Mouse (Mus musculus) lung, postnatal 0 days (tissue): ENCODE data around the gene Acsl1. TPM values are rescaled to one million over a fixed set of nuclear protein-coding genes. Genes with fewer than 3 reads are reported as not detected.

Experiments used
- ATAC-seq: fragments of 200-750 bp; cut with Nextera tagmentation; 2 replicates; pipeline ENCODE4 v1.8.0; 2017; ENCODE audit warnings: moderate library complexity
- DNase-seq: peaks from one replicate; pipeline ENCODE4 v3.0.0-alpha.2; 2016; ENCODE audit warnings: low spot score
- H3K27ac ChIP-seq: fragments of 300-500 bp; sonication (generic); 2 replicates; pipeline ENCODE4 v1.5.1; 2014; ENCODE audit warnings: antibody characterized with exemption, mild to moderate bottlenecking, low read length, mixed read lengths
- H3K27me3 ChIP-seq: fragments of 300-500 bp; sonication (generic); replicated peaks from 2 replicates; pipeline ENCODE4 v1.6.1; 2014; ENCODE audit warnings: low read length, mixed read lengths; ENCODE audit not compliant: insufficient read depth
- H3K36me3 ChIP-seq: fragments of 300-500 bp; sonication (generic); 2 replicates; pipeline ENCODE4 v1.6.1; 2014; ENCODE audit warnings: low read length, mixed read lengths; ENCODE audit not compliant: insufficient read depth
- H3K4me1 ChIP-seq: fragments of 300-500 bp; sonication (generic); 2 replicates; pipeline ENCODE4 v1.6.1; 2014; ENCODE audit warnings: antibody characterized with exemption, low read depth, low read length, mixed read lengths; ENCODE audit not compliant: insufficient read depth
- H3K4me2 ChIP-seq: fragments of 300-500 bp; sonication (generic); replicated peaks from 2 replicates; pipeline ENCODE4 v1.6.1; 2014; ENCODE audit warnings: low read depth, mild to moderate bottlenecking, low read length, moderate library complexity, mixed read lengths
- H3K4me3 ChIP-seq: fragments of 300-500 bp; sonication (generic); 2 replicates; pipeline ENCODE4 v1.5.1; 2014; ENCODE audit warnings: low read depth, low read length
- H3K9ac ChIP-seq: fragments of 300-500 bp; sonication (generic); replicated peaks from 2 replicates; pipeline ENCODE4 v1.6.1; 2014; ENCODE audit warnings: low read depth, mild to moderate bottlenecking
- H3K9me3 ChIP-seq: fragments of 300-500 bp; sonication (generic); 2 replicates; pipeline ENCODE4 v1.6.1; 2016; ENCODE audit warnings: low read length, mixed read lengths
- CTCF ChIP-seq: IDR thresholded peaks from 2 replicates; pipeline ENCODE4 v1.5.1; 2016; ENCODE audit warnings: antibody characterized with exemption, mild to moderate bottlenecking
- EP300 ChIP-seq: IDR thresholded peaks from 2 replicates; pipeline ENCODE4 v1.6.1; 2016; ENCODE audit warnings: antibody characterized with exemption, mild to moderate bottlenecking, control low read depth
- WGBS: fragments of 180-500 bp; shearing (Covaris S2); extraction: QIAGEN DNeasy Blood & Tissue Kit; methylation state at CpG from one replicate; pipeline ENCODE4 v1.1.7; 2014; 5-methylcytosine and 5-hydroxymethylcytosine counted together
- polyA plus RNA-seq: library from polyadenylated mRNA; unstranded; fragments of >200 nt; fragmentation: Nextera tagmentation; extraction: Ambion mirVana; gene quantifications from 2 replicates; pipeline ENCODE4 v1.2.1, GENCODE M21; 2015

The Acsl1 gene
- polyA plus RNA-seq, 1 experiment from 2014 or later = 17.4 TPM

DNA sequence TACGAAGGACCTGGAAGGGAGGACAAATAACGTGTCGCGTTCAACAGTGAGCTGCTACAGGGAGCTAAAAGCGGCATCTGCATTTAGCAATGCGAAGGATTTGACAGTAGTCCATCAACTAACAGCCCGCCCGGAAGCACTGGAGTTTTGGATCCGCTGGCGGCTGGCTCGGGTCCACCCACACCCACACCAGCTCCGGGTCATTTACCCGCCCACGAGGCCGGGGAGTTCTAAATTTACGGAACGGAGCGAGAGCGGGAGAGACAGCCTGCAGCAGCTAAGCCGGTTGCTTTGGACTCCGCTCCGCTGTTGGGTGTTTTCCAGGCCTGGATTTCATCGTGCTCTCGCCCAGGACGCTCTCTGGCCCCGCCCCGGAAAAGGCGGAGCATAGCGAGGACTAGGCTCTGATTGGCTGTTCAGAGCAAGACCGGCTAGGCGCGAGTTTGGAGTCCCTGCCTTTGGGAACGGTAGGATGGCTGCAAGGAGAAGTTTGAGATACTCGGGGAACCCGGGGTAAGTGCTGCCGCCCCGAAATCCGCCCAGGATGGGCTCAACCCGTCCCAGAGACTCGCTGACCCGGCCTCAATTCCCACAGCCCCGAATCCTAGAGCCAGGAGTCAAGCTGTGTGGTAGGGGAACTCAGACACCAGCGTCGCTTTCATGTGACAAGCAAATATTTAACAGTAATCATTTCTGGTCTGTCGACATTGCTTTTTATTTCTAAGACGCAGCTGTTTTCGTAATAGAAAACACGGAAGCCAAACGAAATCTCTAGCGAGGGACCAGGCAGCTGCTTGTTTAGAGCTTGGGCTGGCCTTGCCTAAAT lies 81.0 kb downstream of the Acsl1 start, which contains the start of gene Cenpu:
TSS of gene Cenpu (plus strand) at position 414 of the 826 bp plus-strand sequence.
- peak within 1 kb of the TSS; percentile 35 for H3K9ac ChIP-seq
- peaks cover 7% of the 10 kb centered on the region; the same call in 1 of the 2 replicates for H3K4me1 ChIP-seq
- H3K27ac ChIP-seq = no peak within 1 kb of the TSS
- no peak for TF ChIP-seq CTCF
- TF ChIP-seq EP300 = peak; percentile 76
- H3K4me2 ChIP-seq = peak within 1 kb of the TSS; percentile 76
- under 1% methylated on average over 50 of the region's 50 CpGs for WGBS
- H3K9me3 ChIP-seq = no peaks in the 10 kb centered on the region
- peak; percentile 100 for DNase-seq
- peak; percentile 97 for ATAC-seq
- peak within 1 kb of the TSS; percentile 55 for H3K4me3 ChIP-seq
- no peaks in the 10 kb centered on the region for H3K36me3 ChIP-seq
- H3K27me3 ChIP-seq = no peaks in the 10 kb centered on the region

DNA sequence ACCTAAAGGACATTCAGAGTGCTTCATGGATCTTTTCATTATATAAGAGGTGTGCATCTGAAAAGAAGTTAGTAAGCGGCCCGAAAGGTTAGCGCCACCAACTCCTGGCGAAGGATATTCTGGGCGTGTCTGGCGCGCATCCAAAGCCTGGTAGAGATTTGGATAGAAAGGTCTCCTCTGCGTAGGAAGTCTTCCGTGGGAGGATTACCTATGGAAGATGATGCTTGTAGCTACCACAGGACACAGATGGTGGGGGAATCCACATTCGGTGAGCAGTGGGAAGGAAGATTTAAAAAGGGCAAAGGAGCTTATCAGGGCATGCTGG lies 81.6 kb downstream of the Acsl1 start:
- H3K4me1 ChIP-seq = peaks cover 7% of the 10 kb centered on the region; the same call in 1 of the 2 replicates
- no peaks in the 10 kb centered on the region for H3K9me3 ChIP-seq
- no peak for DNase-seq
- no peak overlapping the region for H3K27ac ChIP-seq
- no peaks in the 10 kb centered on the region for H3K36me3 ChIP-seq
- peak overlapping the region; percentile 55 for H3K4me3 ChIP-seq
- H3K4me2 ChIP-seq = peak overlapping the region; percentile 76
- peak overlapping the region; percentile 35 for H3K9ac ChIP-seq
- H3K27me3 ChIP-seq = no peaks in the 10 kb centered on the region
- no peak for ATAC-seq
- no peak for TF ChIP-seq EP300
- TF ChIP-seq CTCF = no peak
- WGBS = under 1% methylated on average over 10 of the region's 10 CpGs

DNA sequence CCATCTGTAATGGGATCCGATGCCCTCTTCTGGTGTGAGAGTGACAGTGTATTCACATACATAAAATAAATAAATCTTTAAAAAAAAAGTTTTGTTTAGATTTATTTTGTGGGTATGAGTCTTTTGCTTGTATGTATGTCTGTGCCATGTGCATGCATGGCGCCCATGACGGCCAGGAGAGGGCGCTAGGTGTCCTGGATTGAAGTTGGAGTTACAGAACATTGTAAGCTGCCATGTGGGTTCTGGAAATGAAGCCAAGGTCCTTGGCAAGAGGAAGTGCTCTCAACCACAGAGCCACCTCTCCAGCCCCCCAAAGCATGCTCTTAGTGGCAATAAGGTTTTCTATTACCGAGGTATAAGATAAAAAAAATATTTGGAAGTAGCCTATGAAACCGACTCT lies 88.6 kb downstream of the Acsl1 start:
- DNase-seq = peak; percentile 77
- WGBS = 69% methylated on average over 6 of the region's 6 CpGs

DNA sequence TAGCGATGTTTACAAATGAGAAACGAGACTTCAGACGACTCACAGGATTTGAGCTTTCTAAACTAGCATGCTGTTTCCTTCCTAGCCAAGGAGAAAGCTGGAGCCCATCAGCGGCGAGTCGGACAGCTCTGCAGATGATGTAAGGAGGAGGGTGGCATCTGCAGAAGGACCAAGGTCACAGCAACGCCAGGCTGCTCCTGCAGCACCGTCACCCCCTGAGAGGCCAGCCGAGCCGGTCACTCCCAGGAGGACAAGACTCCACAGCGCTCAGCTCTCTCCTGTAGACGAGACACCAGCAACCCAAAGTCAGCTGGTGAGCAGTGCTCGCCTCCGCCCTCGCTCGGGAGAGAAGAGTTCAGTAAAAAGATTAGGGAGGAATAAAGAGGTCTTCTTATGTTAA lies 91.5 kb downstream of the Acsl1 start:
- no peaks in the 10 kb centered on the region for H3K9me3 ChIP-seq
- TF ChIP-seq EP300 (no peak), CTCF (no peak)
- ATAC-seq = no peak
- no peak for DNase-seq
- no peak overlapping the region for H3K9ac ChIP-seq
- H3K36me3 ChIP-seq = no peaks in the 10 kb centered on the region
- H3K4me3 ChIP-seq = no peak overlapping the region
- H3K27me3 ChIP-seq = no peaks in the 10 kb centered on the region
- WGBS = 81% methylated on average over 16 of the region's 16 CpGs
- peaks cover 5% of the 10 kb centered on the region; the same call in 1 of the 2 replicates for H3K4me1 ChIP-seq
- no peak overlapping the region for H3K4me2 ChIP-seq
- no peak overlapping the region for H3K27ac ChIP-seq

More for the DNA sequence above, 88.6 kb downstream of the Acsl1 start:
- H3K4me1 ChIP-seq = no peaks in the 10 kb centered on the region
- no peak overlapping the region for H3K4me2 ChIP-seq
- H3K27ac ChIP-seq = no peak overlapping the region
- H3K36me3 ChIP-seq = no peaks in the 10 kb centered on the region
- no peak overlapping the region for H3K9ac ChIP-seq
- TF ChIP-seq EP300 (no peak), CTCF (peak; percentile 77)
- peak; percentile 62 for ATAC-seq
- no peak overlapping the region for H3K4me3 ChIP-seq
- H3K27me3 ChIP-seq = no peaks in the 10 kb centered on the region
- no peaks in the 10 kb centered on the region for H3K9me3 ChIP-seq

DNA sequence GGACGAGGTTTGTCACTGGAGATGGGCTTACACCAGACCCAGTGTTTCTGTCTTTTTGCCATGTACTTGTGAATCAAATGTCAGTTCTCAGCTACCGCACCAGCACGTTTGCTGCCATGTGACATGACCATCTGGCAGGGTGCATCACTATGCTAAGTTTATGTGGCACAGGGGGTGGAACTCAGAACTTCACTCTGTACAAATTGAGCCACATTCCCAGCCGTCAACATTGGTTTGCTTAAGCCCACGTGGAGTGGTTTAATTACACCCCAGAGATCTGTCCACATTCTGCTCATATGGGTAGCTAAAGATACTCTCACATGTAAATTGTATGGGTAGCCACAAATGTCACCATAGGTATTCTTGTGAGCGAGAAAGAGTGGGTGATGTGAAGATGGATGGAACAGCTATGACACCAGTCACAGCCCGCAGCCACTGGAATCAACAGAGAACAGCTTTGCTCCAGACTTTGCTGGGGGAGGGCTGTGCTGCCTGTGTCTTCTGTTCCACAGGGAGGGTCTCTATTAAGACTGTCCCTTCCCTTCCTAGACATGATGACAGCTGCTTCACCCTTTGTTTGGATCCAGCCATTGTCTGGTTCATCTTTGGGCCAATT lies 96.2 kb downstream of the Acsl1 start:
- Histone ChIP-seq H3K9ac (no peak overlapping the region), H3K27ac (peak overlapping the region; percentile 65), H3K4me3 (no peak overlapping the region), H3K4me1 (peaks cover 7% of the 10 kb centered on the region; the same call in 1 of the 2 replicates), H3K4me2 (no peak overlapping the region), H3K9me3 (no peaks in the 10 kb centered on the region), H3K27me3 (no peaks in the 10 kb centered on the region), H3K36me3 (no peaks in the 10 kb centered on the region)
- no peak for TF ChIP-seq EP300
- TF ChIP-seq CTCF = no peak
- ATAC-seq = no peak
- 74% methylated on average over 7 of the region's 7 CpGs for WGBS
- no peak for DNase-seq

DNA sequence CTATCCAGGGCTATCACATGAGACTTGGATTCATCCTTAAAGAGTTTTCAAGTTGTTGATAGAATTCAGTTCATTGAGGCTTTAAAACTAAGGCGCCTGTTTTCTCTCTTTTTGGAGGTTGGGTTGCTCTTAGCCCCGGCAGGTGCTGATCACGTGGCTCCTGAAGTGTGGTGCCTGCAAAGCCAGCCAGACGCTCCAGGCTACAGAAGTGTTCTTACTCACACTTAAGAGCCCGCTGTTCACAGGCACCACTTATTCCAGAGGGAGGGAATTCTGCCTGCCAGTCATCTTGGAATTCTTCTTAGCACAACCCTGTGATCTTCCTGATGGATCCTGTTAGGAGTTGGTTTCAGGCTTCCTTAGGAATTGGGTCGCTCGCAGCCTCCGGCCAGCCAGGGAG lies 97.1 kb downstream of the Acsl1 start:
- ATAC-seq = peak; percentile 93
- Histone ChIP-seq H3K9ac (no peak overlapping the region), H3K36me3 (no peaks in the 10 kb centered on the region), H3K4me1 (peaks cover 7% of the 10 kb centered on the region; the same call in 1 of the 2 replicates), H3K27ac (peak overlapping the region; percentile 65), H3K4me3 (no peak overlapping the region), H3K9me3 (no peaks in the 10 kb centered on the region), H3K4me2 (no peak overlapping the region), H3K27me3 (no peaks in the 10 kb centered on the region)
- 56% methylated on average over 8 of the region's 8 CpGs for WGBS
- peak; percentile 42; the same call in 1 of the 2 replicates for TF ChIP-seq EP300
- TF ChIP-seq CTCF = no peak
- DNase-seq = peak; percentile 90
